Mouse (Mus musculus) Patski (cell line): ENCODE measurements around the gene Tial1. TPM values are rescaled to one million over a fixed set of nuclear protein-coding genes. Genes with fewer than 3 reads are reported as not detected.
A peak's percentile ranks its signal among the peaks of the same experiment; 100 is the strongest.

Experiments
- ATAC-seq: fragments of 100-300 bp; one replicate; pipeline ENCODE4 v1.8.0; 2021
- CTCF ChIA-PET: fragments of 350-600 bp; sonication (Branson Sonifier 250); formaldehyde crosslinking; loops from one replicate; lab custom pipeline; 2022; ENCODE audit warnings: inconsistent platforms; lab: Charles Lee
- POLR2A ChIA-PET: fragments of 350-600 bp; sonication (Branson Sonifier 250); formaldehyde crosslinking; loops from one replicate; lab custom pipeline; 2022; ENCODE audit warnings: antibody characterized with exemption, inconsistent platforms; lab: Charles Lee
- DNase-seq: peaks from one replicate; pipeline ENCODE4 v3.0.0-alpha.2; 2011; ENCODE audit warnings: low read depth, low spot score
- H3K27me3 ChIP-seq: fragments of 371-371 bp; one replicate; pipeline ENCODE4 v1.5.1; 2021
- CTCF ChIP-seq: fragments of 100-300 bp; IDR thresholded peaks from one replicate; pipeline ENCODE4 v1.5.1; 2021
- in situ Hi-C: fragments of 300-500 bp; cut with MboI; formaldehyde crosslinking; loops from 3 replicates; pipeline ENCODE4 v1.11.1; 2018; ENCODE audit warnings: low pct_unique_long_range_greater_than_20kb, mixed read lengths
- polyA plus RNA-seq: library from polyadenylated mRNA; unstranded; gene quantifications from one replicate; pipeline ENCODE4 v1.2.3, GENCODE M21; 2021

The Tial1 gene
- polyA plus RNA-seq, result 82.0 TPM

DNA sequence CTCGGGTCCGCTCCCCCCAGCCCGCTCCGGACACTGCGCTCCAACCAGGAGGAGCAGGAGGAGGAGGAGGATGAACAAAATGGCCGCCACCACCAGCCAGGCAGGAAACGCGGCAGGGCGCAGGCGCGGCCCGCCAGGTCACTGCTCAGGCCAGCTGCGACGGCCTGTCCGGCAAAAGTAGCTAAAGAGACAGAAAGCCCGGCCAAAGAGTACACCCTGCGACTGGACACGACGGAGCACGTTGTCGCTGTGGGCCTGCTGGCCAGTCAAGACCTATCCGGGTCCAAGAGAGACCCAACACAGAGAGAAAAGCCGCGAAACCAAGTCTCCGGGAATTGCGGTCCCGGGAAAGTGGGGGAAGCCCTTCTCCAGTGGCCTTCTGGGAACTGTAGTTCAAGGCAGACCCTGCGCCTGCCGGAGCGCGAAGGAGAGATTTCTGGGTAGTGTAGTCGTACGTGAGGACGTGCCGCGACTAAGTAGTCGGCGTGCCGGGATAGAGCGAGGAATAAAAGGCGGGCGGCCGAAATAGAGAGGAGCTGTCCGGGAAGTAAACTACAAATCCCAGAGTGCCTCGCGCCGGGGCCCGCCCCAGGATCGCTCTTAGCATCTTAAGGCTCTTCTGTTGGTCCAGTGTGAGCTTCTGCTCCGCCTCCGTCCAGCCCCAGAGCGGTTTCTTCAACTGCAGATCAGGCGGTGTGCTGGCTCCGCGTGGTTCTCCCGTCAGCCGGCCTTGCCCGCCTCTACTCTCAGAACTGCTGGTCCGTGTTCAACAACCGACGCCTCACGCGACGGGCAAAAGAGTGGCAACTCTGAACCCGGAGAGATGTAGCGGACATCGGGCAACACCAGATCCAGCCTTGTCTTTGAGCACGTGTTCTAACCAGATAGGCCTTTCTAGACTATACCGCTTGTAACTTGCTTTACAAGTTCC lies at the start of gene Tial1:
Gene Tial1, minus strand, starts transcription at position 433 of the 931 bp plus-strand sequence.
- in situ Hi-C loops, result no loop called here
- ChIA-PET POLR2A (interaction anchor here (0.5 to 1.0 kb wide), 2 partner anchors 238 to 243 kb away, joined by 3 to 9 read pairs; no protein-coding TSS in a partner anchor), CTCF (interaction anchor here (1.4 kb wide), 1 partner anchor 61 kb away, joined by 3 read pairs; the partner anchor contains the start of gene Bag3)
- DNase-seq, result peak; percentile 95
- peak; percentile 98 for ATAC-seq
- no peak for TF ChIP-seq CTCF
- no peaks in the 10 kb centered on the region for H3K27me3 ChIP-seq

DNA sequence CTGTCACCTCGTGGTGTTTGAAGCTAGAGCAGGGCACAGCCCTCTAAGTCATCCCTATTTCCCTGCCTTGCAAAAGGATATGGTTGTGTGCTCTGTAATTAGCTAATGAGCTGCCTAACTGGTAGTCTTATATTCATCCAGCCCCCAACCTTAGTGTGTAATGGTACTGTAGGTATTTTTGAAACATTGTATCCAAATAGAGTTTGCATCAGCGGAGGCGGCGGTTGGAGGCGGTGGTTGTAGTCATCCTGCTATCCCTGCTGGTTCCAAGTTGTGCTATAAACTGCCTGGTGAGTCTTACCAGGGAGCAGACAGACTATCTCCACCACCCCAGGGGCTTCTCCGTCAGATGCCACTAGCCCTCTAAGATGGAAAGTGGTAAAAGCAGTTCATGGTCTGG lies 42.6 kb upstream of the Tial1 start:
- no peak for TF ChIP-seq CTCF
- no peaks in the 10 kb centered on the region for H3K27me3 ChIP-seq
- ChIA-PET POLR2A (no interaction called here), CTCF (no interaction called here)
- ATAC-seq (no peak), DNase-seq (no peak)
- in situ Hi-C loops, result no loop called here

DNA sequence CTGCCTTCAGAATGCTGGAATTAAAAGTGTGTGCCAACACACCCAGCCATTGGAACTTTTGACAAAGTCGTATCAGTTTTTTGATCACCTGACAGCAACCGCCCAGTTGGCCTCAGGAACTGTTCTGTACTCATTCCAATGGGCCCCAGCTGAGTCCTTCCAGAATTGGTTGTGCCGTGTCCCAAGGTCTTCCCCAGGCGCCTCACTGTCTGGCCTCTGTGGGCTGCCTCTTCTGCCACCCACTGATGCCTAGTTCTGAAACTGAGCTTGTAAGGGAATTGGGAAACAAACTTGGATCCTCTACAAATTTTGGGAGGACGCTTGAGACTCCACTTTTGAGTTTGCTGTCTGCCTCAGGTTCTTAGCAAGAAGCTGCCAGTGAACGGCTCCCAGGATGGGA lies 38.3 kb upstream of the Tial1 start:
- in situ Hi-C loops, result no loop called here

DNA sequence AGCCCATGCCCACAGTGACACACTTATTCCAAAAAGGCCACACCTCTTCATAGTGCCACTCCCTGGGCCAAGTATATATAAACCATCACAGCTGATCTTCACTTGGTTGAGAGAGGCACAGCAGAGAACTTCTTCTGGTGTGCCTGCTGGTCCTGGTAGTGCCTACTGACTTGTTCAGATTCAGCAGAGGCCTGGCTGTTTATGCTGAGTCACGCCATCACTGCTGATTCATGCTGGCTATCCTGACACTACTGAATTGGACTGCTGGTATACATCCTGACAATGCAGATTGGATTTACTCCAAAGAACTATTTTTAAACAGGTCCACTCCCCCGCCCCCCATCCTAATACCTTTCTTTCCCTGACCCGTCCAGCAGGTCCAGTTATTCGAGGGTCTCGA lies 33.0 kb upstream of the Tial1 start:
- CTCF ChIA-PET, result interaction anchor here (1.3 kb wide), 1 partner anchor 14 kb away, joined by 3 read pairs; no protein-coding TSS in a partner anchor
- POLR2A ChIA-PET, result no interaction called here
- ATAC-seq (no peak), DNase-seq (no peak)
- in situ Hi-C loops, result no loop called here
- no peak for TF ChIP-seq CTCF
- no peaks in the 10 kb centered on the region for H3K27me3 ChIP-seq

More for the DNA sequence above, 38.3 kb upstream of the Tial1 start:
- H3K27me3 ChIP-seq, result no peaks in the 10 kb centered on the region
- TF ChIP-seq CTCF, result no peak
- POLR2A ChIA-PET, result no interaction called here
- no peak for DNase-seq
- no peak for ATAC-seq
- CTCF ChIA-PET, result no interaction called here

DNA sequence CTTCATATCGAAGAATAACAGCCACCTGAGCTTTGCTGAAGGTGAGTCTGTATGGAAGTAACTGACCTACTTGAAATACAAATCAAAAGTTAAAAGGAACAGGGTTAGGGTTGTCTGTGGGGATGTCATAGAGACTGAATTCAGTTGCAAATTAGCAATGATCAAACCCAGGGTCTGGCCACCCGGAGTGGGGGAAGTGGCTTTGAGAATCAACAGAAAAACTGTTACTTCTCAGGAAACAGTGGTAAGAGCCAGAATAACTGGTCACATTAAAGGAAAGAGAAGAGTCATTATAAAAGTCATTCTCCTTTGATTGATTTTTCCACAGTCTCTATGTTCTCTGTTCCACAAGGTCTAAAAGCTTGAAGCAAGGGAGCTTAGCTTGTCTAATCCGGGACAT lies 27.5 kb upstream of the Tial1 start:
- no peak for DNase-seq
- no peak for ATAC-seq
- H3K27me3 ChIP-seq, result no peaks in the 10 kb centered on the region
- TF ChIP-seq CTCF, result no peak
- ChIA-PET POLR2A (no interaction called here), CTCF (no interaction called here)
- in situ Hi-C loops, result no loop called here

DNA sequence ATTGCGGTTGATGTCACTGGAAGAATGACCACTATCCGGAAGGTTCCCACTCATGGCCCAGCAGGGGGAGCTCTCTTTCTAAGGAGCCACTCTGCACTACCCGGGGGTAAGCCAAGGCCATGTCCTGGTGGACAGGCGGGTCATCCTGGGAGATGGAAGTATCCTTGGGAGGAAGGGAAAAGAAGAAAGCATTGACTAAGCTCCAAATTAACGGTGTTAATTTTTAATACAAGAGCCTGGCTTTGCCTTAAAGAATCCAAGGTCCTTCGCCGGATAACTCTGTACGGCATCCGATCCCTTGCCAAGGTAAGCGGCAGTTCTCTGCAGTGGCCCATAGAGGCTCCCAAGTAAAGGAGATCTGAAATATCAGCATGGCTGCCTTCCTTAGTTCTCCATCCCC lies 12.8 kb upstream of the Tial1 start:
- in situ Hi-C loops, result loop anchor here (10.0 kb wide), 1 partner anchor 120 kb away; no protein-coding TSS in a partner anchor
- no peaks in the 10 kb centered on the region for H3K27me3 ChIP-seq
- DNase-seq, result peak; percentile 20
- POLR2A ChIA-PET, result no interaction called here
- CTCF ChIA-PET, result interaction anchor here (0.5 to 1.6 kb wide), 14 partner anchors 18 to 247 kb away, joined by 3 to 10 read pairs (median 3); partner anchors contain the start of gene Bag3
- peak; percentile 69 for ATAC-seq
- TF ChIP-seq CTCF, result peak; percentile 91

DNA sequence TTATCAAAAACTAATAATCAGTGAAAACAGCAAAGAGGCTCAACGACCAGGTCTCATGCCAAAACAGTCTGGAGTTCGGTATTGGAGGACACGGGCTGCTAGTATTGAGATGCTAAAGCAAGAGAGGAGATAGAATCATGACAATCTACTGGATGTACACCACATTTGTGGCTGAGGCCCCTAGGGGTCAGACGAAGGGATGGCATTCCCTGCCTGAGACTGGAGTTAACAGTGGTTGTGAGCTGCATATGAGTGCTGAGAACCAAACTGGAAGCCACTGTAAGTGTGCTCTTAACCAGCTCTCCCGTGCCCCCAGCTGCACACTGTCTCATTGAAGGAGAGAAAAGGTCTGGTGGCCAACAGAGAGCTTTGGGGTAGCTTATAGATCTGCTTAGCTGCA lies 889 bp upstream of the Tial1 start:
- POLR2A ChIA-PET, result interaction anchor here (0.9 kb wide), 1 partner anchor 61 kb away, joined by 3 read pairs; the partner anchor contains the start of gene Bag3
- in situ Hi-C loops, result no loop called here
- TF ChIP-seq CTCF, result no peak
- ATAC-seq, result no peak
- no peak for DNase-seq
- CTCF ChIA-PET, result interaction anchor here (1.1 to 1.5 kb wide), 2 partner anchors 231 to 236 kb away, joined by 3 read pairs; no protein-coding TSS in a partner anchor
- H3K27me3 ChIP-seq, result no peaks in the 10 kb centered on the region

DNA sequence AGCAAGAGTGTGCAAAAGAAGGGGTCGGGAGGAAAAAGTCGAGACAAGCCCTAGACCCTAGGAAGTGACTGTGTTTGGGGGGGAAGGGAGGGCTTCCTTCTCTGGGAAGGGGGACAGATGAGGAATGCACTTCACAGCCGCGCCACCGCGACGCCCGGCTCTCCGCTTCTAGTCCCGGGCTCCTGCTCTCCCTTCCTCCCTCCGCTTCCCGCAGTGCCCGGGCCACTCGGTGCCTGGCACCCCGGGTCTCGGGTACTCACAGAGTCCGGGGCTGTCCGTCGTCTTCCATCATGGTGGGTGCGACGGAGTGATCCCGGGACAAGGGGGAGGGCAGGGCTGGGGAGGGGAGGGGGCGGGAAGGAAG lies 670 bp downstream of the Tial1 start:
- POLR2A ChIA-PET, result interaction anchor here (1.0 kb wide), 1 partner anchor 239 kb away, joined by 9 read pairs; no protein-coding TSS in a partner anchor
- CTCF ChIA-PET, result interaction anchor here (1.4 kb wide), 1 partner anchor 62 kb away, joined by 3 read pairs; the partner anchor contains the start of gene Bag3
- TF ChIP-seq CTCF, result no peak
- no peaks in the 10 kb centered on the region for H3K27me3 ChIP-seq
- in situ Hi-C loops, result no loop called here
- peak; percentile 23 for ATAC-seq
- peak; percentile 2 for DNase-seq

DNA sequence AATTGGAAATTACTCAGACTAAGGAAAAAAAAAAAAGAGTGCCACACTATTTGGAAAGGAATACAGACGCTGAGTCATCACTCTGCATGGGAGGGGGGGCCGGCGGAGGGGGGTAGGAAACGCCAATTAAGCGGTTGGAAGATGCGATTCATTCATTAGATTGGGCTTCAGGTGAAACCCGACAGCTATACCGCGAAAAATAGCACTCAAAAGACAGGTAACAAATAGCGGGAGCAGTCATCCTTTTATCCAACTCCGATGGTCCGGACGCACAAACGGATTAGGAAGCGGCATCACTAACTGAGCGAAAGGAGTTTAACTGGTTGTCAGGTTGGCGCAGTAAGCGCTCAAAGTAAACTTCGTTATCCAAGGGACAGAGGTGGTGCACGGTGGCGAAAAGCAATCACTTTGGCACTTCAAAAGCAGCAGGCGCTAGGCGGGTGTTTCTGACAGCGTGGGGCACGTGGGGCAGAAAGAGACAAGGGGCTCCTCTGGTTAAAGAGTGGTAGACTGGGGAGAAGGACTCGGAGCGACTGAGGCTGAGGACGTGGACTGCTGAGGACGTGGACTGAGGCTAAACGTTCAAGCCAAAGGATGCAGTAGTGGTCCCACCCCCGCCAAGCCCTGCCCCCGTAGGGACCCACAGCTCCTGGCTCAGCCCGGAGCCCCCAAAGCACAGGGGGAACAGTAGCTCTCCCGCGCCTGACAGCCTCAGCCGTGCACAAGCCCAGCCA lies 1.2 kb downstream of the Tial1 start:
- ChIA-PET POLR2A (no interaction called here), CTCF (no interaction called here)
- no peaks in the 10 kb centered on the region for H3K27me3 ChIP-seq
- ATAC-seq (peak; percentile 3), DNase-seq (peak; percentile 1)
- no peak for TF ChIP-seq CTCF
- in situ Hi-C loops, result no loop called here

DNA sequence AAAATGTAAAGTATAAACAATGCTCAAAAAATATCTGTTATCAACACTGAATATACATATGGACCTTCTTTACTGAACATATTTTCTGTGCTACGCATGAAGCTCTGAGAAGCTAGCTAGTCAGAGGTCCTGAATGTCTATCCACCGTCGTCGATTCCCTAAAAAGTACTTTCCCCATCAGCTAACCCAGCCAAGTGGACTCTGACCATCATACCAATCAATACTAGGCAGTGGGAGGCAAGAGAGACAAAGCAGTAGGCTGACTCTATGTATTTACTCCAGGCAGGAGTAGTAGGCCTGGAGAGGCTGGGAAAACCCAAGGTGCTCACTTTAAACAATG lies 1.8 kb downstream of the Tial1 start:
- TF ChIP-seq CTCF, result no peak
- ChIA-PET POLR2A (interaction anchor here (0.7 kb wide), 3 partner anchors 78 to 272 kb away, joined by 6 to 7 read pairs (median 7); no protein-coding TSS in a partner anchor), CTCF (no interaction called here)
- ATAC-seq (no peak), DNase-seq (peak; percentile 25)
- in situ Hi-C loops, result no loop called here
- no peaks in the 10 kb centered on the region for H3K27me3 ChIP-seq
